Mouse (Mus musculus): ENCODE results near the gene Cfap61. TPM values are rescaled to one million over a fixed set of nuclear protein-coding genes. Genes with fewer than 3 reads are reported as not detected.
A peak's percentile ranks its signal among the peaks of the same experiment; 100 is the strongest.

Gene Cfap61
- polyA plus RNA-seq, 1 experiment from 2014 or later = 0.31 TPM

GRCm38 (mm10) chr2:145952726-145953125 is 18.1 kb downstream of the Cfap61 start:
- no peak for ATAC-seq (ENCODE audit: insufficient number of reproducible peaks, insufficient read depth, low FRiP score, low TSS enrichment, low read depth)
- H3K4me1 ChIP-seq = peaks cover 13% of the 10 kb centered on the region
- H3K27ac ChIP-seq = no peak overlapping the region
- WGBS = 86% methylated on average over 5 of the region's 5 CpGs
- no peaks in the 10 kb centered on the region for H3K9me3 ChIP-seq
- H3K9ac ChIP-seq = no peak overlapping the region
- no peak overlapping the region for H3K4me3 ChIP-seq
- H3K4me2 ChIP-seq = no peak overlapping the region
- no peaks in the 10 kb centered on the region for H3K36me3 ChIP-seq
- H3K27me3 ChIP-seq = peaks cover 2% of the 10 kb centered on the region

GRCm38 (mm10) chr2:145955844-145956243 is 21.3 kb downstream of the Cfap61 start:
- 67% methylated on average over 10 of the region's 10 CpGs for WGBS

GRCm38 (mm10) chr2:145956318-145956717 is 21.7 kb downstream of the Cfap61 start:
- ATAC-seq (ENCODE audit: insufficient number of reproducible peaks, insufficient read depth, low FRiP score, low TSS enrichment, low read depth) = no peak
- Histone ChIP-seq H3K9me3 (peaks cover 4% of the 10 kb centered on the region; the same call in 1 of the 2 replicates), H3K4me3 (no peak overlapping the region), H3K36me3 (no peaks in the 10 kb centered on the region), H3K27ac (no peak overlapping the region), H3K4me2 (no peak overlapping the region), H3K27me3 (peaks cover 2% of the 10 kb centered on the region; the same call in 1 of the 2 replicates), H3K9ac (no peak overlapping the region), H3K4me1 (0 out of 2 replicates have a peak, but pooled peaks cover 4% of the 10 kb centered on the region)
- 71% methylated on average over 5 of the region's 5 CpGs for WGBS

More at GRCm38 (mm10) chr2:145955844-145956243, 21.3 kb downstream of the Cfap61 start:
- no peak overlapping the region for H3K4me2 ChIP-seq
- H3K9ac ChIP-seq = no peak overlapping the region
- no peak overlapping the region for H3K4me3 ChIP-seq
- no peak for ATAC-seq (ENCODE audit: insufficient number of reproducible peaks, insufficient read depth, low FRiP score, low TSS enrichment, low read depth)
- H3K36me3 ChIP-seq = no peaks in the 10 kb centered on the region
- peaks cover 4% of the 10 kb centered on the region; the same call in 1 of the 2 replicates for H3K9me3 ChIP-seq
- no peak overlapping the region for H3K27ac ChIP-seq
- H3K27me3 ChIP-seq = peaks cover 2% of the 10 kb centered on the region; the same call in 1 of the 2 replicates
- 0 out of 2 replicates have a peak, but pooled peaks cover 4% of the 10 kb centered on the region for H3K4me1 ChIP-seq

GRCm38 (mm10) chr2:145957450-145957849 is 22.9 kb downstream of the Cfap61 start:
- no peaks in the 10 kb centered on the region; the same call in 1 of the 2 replicates for H3K27me3 ChIP-seq
- ATAC-seq (ENCODE audit: insufficient number of reproducible peaks, insufficient read depth, low FRiP score, low TSS enrichment, low read depth) = peak; percentile 56; the same call in 1 of the 2 replicates
- peaks cover 4% of the 10 kb centered on the region; the same call in 1 of the 2 replicates for H3K9me3 ChIP-seq
- no peaks in the 10 kb centered on the region for H3K36me3 ChIP-seq
- WGBS = 12% methylated on average over 4 of the region's 4 CpGs
- no peak overlapping the region for H3K4me3 ChIP-seq
- H3K9ac ChIP-seq = no peak overlapping the region
- no peak overlapping the region for H3K27ac ChIP-seq
- H3K4me1 ChIP-seq = 0 out of 2 replicates have a peak, but pooled peaks cover 4% of the 10 kb centered on the region
- no peak overlapping the region for H3K4me2 ChIP-seq

GRCm38 (mm10) chr2:145958097-145958496 is 23.5 kb downstream of the Cfap61 start:
- Histone ChIP-seq H3K27ac (no peak overlapping the region), H3K4me1 (0 out of 2 replicates have a peak, but pooled peaks cover 4% of the 10 kb centered on the region), H3K4me3 (no peak overlapping the region), H3K4me2 (no peak overlapping the region), H3K27me3 (no peaks in the 10 kb centered on the region; the same call in 1 of the 2 replicates), H3K36me3 (no peaks in the 10 kb centered on the region), H3K9ac (no peak overlapping the region), H3K9me3 (peaks cover 4% of the 10 kb centered on the region; the same call in 1 of the 2 replicates)
- no peak for ATAC-seq (ENCODE audit: insufficient number of reproducible peaks, insufficient read depth, low FRiP score, low TSS enrichment, low read depth)
- 84% methylated on average over 6 of the region's 6 CpGs for WGBS

- Histone ChIP-seq H3K27ac (no peak overlapping the region), H3K27me3 (no peaks in the 10 kb centered on the region; the same call in 1 of the 2 replicates), H3K9ac (no peak overlapping the region), H3K4me3 (no peak overlapping the region), H3K9me3 (peaks cover 4% of the 10 kb centered on the region; the same call in 1 of the 2 replicates), H3K4me2 (no peak overlapping the region), H3K36me3 (no peaks in the 10 kb centered on the region), H3K4me1 (0 out of 2 replicates have a peak, but pooled peaks cover 4% of the 10 kb centered on the region)
- ATAC-seq (ENCODE audit: insufficient number of reproducible peaks, insufficient read depth, low FRiP score, low TSS enrichment, low read depth) = no peak; the same call in 1 of the 2 replicates
- WGBS = 82% methylated on average over 7 of the region's 7 CpGs
Measured at GRCm38 (mm10) chr2:145958551-145958950, 24.0 kb downstream of the Cfap61 start.

- Histone ChIP-seq H3K4me3 (no peak overlapping the region), H3K4me1 (0 out of 2 replicates have a peak, but pooled peaks cover 4% of the 10 kb centered on the region), H3K36me3 (no peaks in the 10 kb centered on the region), H3K9me3 (peaks cover 4% of the 10 kb centered on the region; the same call in 1 of the 2 replicates), H3K4me2 (no peak overlapping the region), H3K9ac (no peak overlapping the region), H3K27me3 (no peaks in the 10 kb centered on the region; the same call in 1 of the 2 replicates), H3K27ac (no peak overlapping the region)
- WGBS = 87% methylated on average over 5 of the region's 5 CpGs
- ATAC-seq (ENCODE audit: insufficient number of reproducible peaks, insufficient read depth, low FRiP score, low TSS enrichment, low read depth) = no peak
Measured at GRCm38 (mm10) chr2:145961861-145962260, 27.3 kb downstream of the Cfap61 start.

GRCm38 (mm10) chr2:145970751-145971150 is 36.2 kb downstream of the Cfap61 start:
- no peak overlapping the region for H3K4me2 ChIP-seq
- no peaks in the 10 kb centered on the region for H3K36me3 ChIP-seq
- H3K27ac ChIP-seq = no peak overlapping the region
- no peaks in the 10 kb centered on the region for H3K27me3 ChIP-seq
- no peaks in the 10 kb centered on the region for H3K4me1 ChIP-seq
- no peaks in the 10 kb centered on the region for H3K9me3 ChIP-seq
- no peak overlapping the region for H3K4me3 ChIP-seq
- no peak overlapping the region for H3K9ac ChIP-seq
- no peak for ATAC-seq (ENCODE audit: insufficient number of reproducible peaks, insufficient read depth, low FRiP score, low TSS enrichment, low read depth)
- WGBS = 88% methylated on average over 12 of the region's 12 CpGs

GRCm38 (mm10) chr2:145971237-145972010 is 36.8 kb downstream of the Cfap61 start:
- Histone ChIP-seq H3K27ac (no peak overlapping the region), H3K9me3 (no peaks in the 10 kb centered on the region), H3K4me1 (no peaks in the 10 kb centered on the region), H3K9ac (no peak overlapping the region), H3K4me3 (no peak overlapping the region), H3K4me2 (no peak overlapping the region), H3K27me3 (no peaks in the 10 kb centered on the region), H3K36me3 (no peaks in the 10 kb centered on the region)
- WGBS = 89% methylated on average over 20 of the region's 20 CpGs
- ATAC-seq (ENCODE audit: insufficient number of reproducible peaks, insufficient read depth, low FRiP score, low TSS enrichment, low read depth) = no peak

GRCm38 (mm10) chr2:145972571-145972970 is 38.0 kb downstream of the Cfap61 start:
- Histone ChIP-seq H3K9me3 (no peaks in the 10 kb centered on the region), H3K4me3 (no peak overlapping the region), H3K4me2 (no peak overlapping the region), H3K27me3 (no peaks in the 10 kb centered on the region), H3K4me1 (no peaks in the 10 kb centered on the region), H3K9ac (no peak overlapping the region), H3K36me3 (no peaks in the 10 kb centered on the region), H3K27ac (no peak overlapping the region)
- ATAC-seq (ENCODE audit: insufficient number of reproducible peaks, insufficient read depth, low FRiP score, low TSS enrichment, low read depth) = no peak
- 91% methylated on average over 4 of the region's 4 CpGs for WGBS

GRCm38 (mm10) chr2:145979616-145980015 is 45.0 kb downstream of the Cfap61 start:
- H3K36me3 ChIP-seq = no peaks in the 10 kb centered on the region
- no peak overlapping the region for H3K27ac ChIP-seq
- ATAC-seq (ENCODE audit: insufficient number of reproducible peaks, insufficient read depth, low FRiP score, low TSS enrichment, low read depth) = no peak
- WGBS = 55% methylated on average over 4 of the region's 4 CpGs
- no peaks in the 10 kb centered on the region for H3K27me3 ChIP-seq
- no peak overlapping the region for H3K4me2 ChIP-seq
- no peak overlapping the region for H3K4me3 ChIP-seq
- H3K9ac ChIP-seq = no peak overlapping the region
- no peaks in the 10 kb centered on the region for H3K9me3 ChIP-seq
- H3K4me1 ChIP-seq = peaks cover 19% of the 10 kb centered on the region

GRCm38 (mm10) chr2:145980881-145981280 is 46.3 kb downstream of the Cfap61 start:
- 73% methylated on average over 9 of the region's 9 CpGs for WGBS
- H3K36me3 ChIP-seq = no peaks in the 10 kb centered on the region
- H3K4me3 ChIP-seq = no peak overlapping the region
- peaks cover 19% of the 10 kb centered on the region for H3K4me1 ChIP-seq
- no peak overlapping the region for H3K4me2 ChIP-seq
- H3K9ac ChIP-seq = no peak overlapping the region
- ATAC-seq (ENCODE audit: insufficient number of reproducible peaks, insufficient read depth, low FRiP score, low TSS enrichment, low read depth) = no peak
- no peaks in the 10 kb centered on the region for H3K27me3 ChIP-seq
- H3K9me3 ChIP-seq = no peaks in the 10 kb centered on the region
- H3K27ac ChIP-seq = no peak overlapping the region

All from embryonic facial prominence, embryonic 13.5 days (tissue).